Mouse (Mus musculus) spleen, adult 2 months (tissue): ENCODE results near the gene Gale. TPM values are rescaled to one million over a fixed set of nuclear protein-coding genes. Genes with fewer than 3 reads are reported as not detected.

Experiments
- DNase-seq, 2 experiments: peaks; one replicate each; pipeline versions ENCODE4 v3.0.0 to v3.0.0-alpha.2; 2012 to 2021; ENCODE audit warnings: low spot score in 2 of 2, low read depth in 1 of 2
- H3K27ac ChIP-seq: fragments of 200-500 bp; 2 replicates; pipeline ENCODE4 v1.5.1; 2012; ENCODE audit warnings: low read length, inconsistent platforms; ENCODE audit not compliant: insufficient read depth
- H3K27me3 ChIP-seq: fragments of 200-500 bp; 2 replicates; pipeline ENCODE4 v1.6.1; 2012; ENCODE audit warnings: mild to moderate bottlenecking, moderate library complexity, low read length, inconsistent platforms; ENCODE audit not compliant: control insufficient read depth, insufficient read depth
- H3K36me3 ChIP-seq: fragments of 200-500 bp; 2 replicates; pipeline ENCODE4 v1.6.1; 2012; ENCODE audit warnings: mild to moderate bottlenecking, low read length, inconsistent platforms; ENCODE audit not compliant: control insufficient read depth, insufficient read depth
- H3K4me1 ChIP-seq: fragments of 200-500 bp; 2 replicates; pipeline ENCODE4 v1.6.1; 2011; ENCODE audit warnings: inconsistent platforms; ENCODE audit not compliant: control insufficient read depth, insufficient read depth, insufficient read length
- H3K4me3 ChIP-seq: fragments of 200-500 bp; 2 replicates; pipeline ENCODE4 v1.5.1; 2011; ENCODE audit warnings: mild to moderate bottlenecking, inconsistent platforms; ENCODE audit not compliant: insufficient read depth, insufficient read length; ENCODE audit errors: extremely low read depth
- CTCF ChIP-seq: fragments of 200-500 bp; IDR thresholded peaks from 2 replicates; pipeline ENCODE4 v1.5.1; 2011; ENCODE audit warnings: mild to moderate bottlenecking, inconsistent platforms; ENCODE audit not compliant: insufficient read depth, insufficient read length, insufficient replicate concordance; ENCODE audit errors: extremely low read depth
- POLR2A ChIP-seq: fragments of 200-500 bp; IDR thresholded peaks from 2 replicates; pipeline ENCODE4 v1.6.1; 2011; ENCODE audit warnings: low read depth, low read length, inconsistent platforms
- WGBS: fragments of 180-500 bp; shearing (Covaris S2); methylation state at CpG from one replicate; pipeline ENCODE4 v1.1.7; 2018; 5-methylcytosine and 5-hydroxymethylcytosine counted together
- polyA plus RNA-seq: library from polyadenylated mRNA; depleted of rRNA; stranded (reverse); fragments of >200 nt; gene quantifications from 2 replicates; pipeline ENCODE4 v1.2.3, GENCODE M21; 2012

The Gale gene
- polyA plus RNA-seq, 1 experiment = 10.6 TPM

- H3K4me3 ChIP-seq = no peak overlapping the region
- DNase-seq = peak; percentile 65 to 81
Observed at GRCm38 (mm10) chr4:135960717-135961116, 2.8 kb upstream of the Gale start.

GRCm38 (mm10) chr4:135961709-135962108 lies 1.8 kb upstream of the Gale start:
- Histone ChIP-seq H3K27me3 (no peaks in the 10 kb centered on the region), H3K27ac (no peak overlapping the region), H3K4me1 (peaks cover 8% of the 10 kb centered on the region; the same call in 1 of the 2 replicates), H3K36me3 (peaks cover 20% of the 10 kb centered on the region), H3K4me3 (no peak overlapping the region)
- DNase-seq = no peak
- no peak for TF ChIP-seq CTCF
- WGBS = 92% methylated on average over 5 of the region's 5 CpGs

More at GRCm38 (mm10) chr4:135960717-135961116, 2.8 kb upstream of the Gale start:
- H3K27me3 ChIP-seq = no peaks in the 10 kb centered on the region
- WGBS = 46% methylated on average over 5 of the region's 5 CpGs
- H3K4me1 ChIP-seq = peaks cover 8% of the 10 kb centered on the region; the same call in 1 of the 2 replicates
- no peak overlapping the region for H3K27ac ChIP-seq
- TF ChIP-seq CTCF (peak; percentile 86; the same call in 1 of the 2 replicates), POLR2A (no peak)
- peaks cover 22% of the 10 kb centered on the region for H3K36me3 ChIP-seq

GRCm38 (mm10) chr4:135962198-135962597 lies 1.3 kb upstream of the Gale start:
- no peak for DNase-seq
- no peak overlapping the region for H3K4me3 ChIP-seq
- WGBS = 93% methylated on average over 7 of the region's 7 CpGs
- H3K27me3 ChIP-seq = no peaks in the 10 kb centered on the region
- peaks cover 21% of the 10 kb centered on the region for H3K36me3 ChIP-seq
- peaks cover 8% of the 10 kb centered on the region; the same call in 1 of the 2 replicates for H3K4me1 ChIP-seq
- no peak for TF ChIP-seq CTCF
- no peak for TF ChIP-seq POLR2A
- H3K27ac ChIP-seq = no peak overlapping the region

- WGBS = 9% methylated on average over 15 of the region's 15 CpGs
- TF ChIP-seq POLR2A (no peak), CTCF (no peak)
- Histone ChIP-seq H3K4me1 (peaks cover 8% of the 10 kb centered on the region; the same call in 1 of the 2 replicates), H3K27ac (peak overlapping the region; percentile 94), H3K27me3 (no peaks in the 10 kb centered on the region), H3K4me3 (peak overlapping the region; percentile 72), H3K36me3 (peaks cover 23% of the 10 kb centered on the region)
- DNase-seq = no peak
Observed at GRCm38 (mm10) chr4:135962946-135963345, 581 bp upstream of the Gale start.

GRCm38 (mm10) chr4:135964426-135964825 lies 899 bp downstream of the Gale start:
- Histone ChIP-seq H3K36me3 (peaks cover 25% of the 10 kb centered on the region), H3K4me1 (peaks cover 8% of the 10 kb centered on the region; the same call in 1 of the 2 replicates), H3K4me3 (peak overlapping the region; percentile 70; the same call in 1 of the 2 replicates), H3K27ac (no peak overlapping the region), H3K27me3 (no peaks in the 10 kb centered on the region)
- TF ChIP-seq POLR2A = no peak
- TF ChIP-seq CTCF = no peak
- WGBS = 3% methylated on average over 12 of the region's 12 CpGs
- no peak for DNase-seq

- Histone ChIP-seq H3K36me3 (peaks cover 31% of the 10 kb centered on the region), H3K27me3 (no peaks in the 10 kb centered on the region), H3K4me1 (peaks cover 8% of the 10 kb centered on the region; the same call in 1 of the 2 replicates), H3K4me3 (no peak overlapping the region), H3K27ac (no peak overlapping the region)
- DNase-seq = no peak
- TF ChIP-seq CTCF (no peak), POLR2A (no peak)
- 84% methylated on average over 9 of the region's 9 CpGs for WGBS
Observed at GRCm38 (mm10) chr4:135965113-135965512, 1.6 kb downstream of the Gale start.

- Histone ChIP-seq H3K27me3 (no peaks in the 10 kb centered on the region), H3K27ac (no peak overlapping the region), H3K4me1 (peaks cover 8% of the 10 kb centered on the region; the same call in 1 of the 2 replicates), H3K36me3 (peaks cover 31% of the 10 kb centered on the region), H3K4me3 (no peak overlapping the region)
- DNase-seq = no peak
- TF ChIP-seq CTCF = no peak
- no peak for TF ChIP-seq POLR2A
- 95% methylated on average over 16 of the region's 16 CpGs for WGBS
Observed at GRCm38 (mm10) chr4:135966283-135966682, 2.8 kb downstream of the Gale start.
